Mouse (Mus musculus): ENCODE measurements at regions not wholly inside any gene's neighbourhood (a gene's known extent, or its start where the extent isn't known, plus 50 kb on each side); places are given as distances from the start of the nearest gene placed in this dataset.
A peak's percentile ranks its signal among the peaks of the same experiment; 100 is the strongest.

GRCm38 (mm10) chr11:20462076-20462475 is 81.0 kb upstream of the Sertad2 start:
- no peak for DNase-seq

GRCm38 (mm10) chr11:20463173-20463681 is 79.8 kb upstream of the Sertad2 start:
- no peak for DNase-seq

- peak; percentile 55 to 66 for DNase-seq
Measured at GRCm38 (mm10) chr11:20464564-20464963, 78.5 kb upstream of the Sertad2 start.

GRCm38 (mm10) chr11:20466591-20466990 is 76.5 kb upstream of the Sertad2 start:
- DNase-seq = no peak

- DNase-seq = peak in 1 of 2 experiments; percentile 38
Measured at GRCm38 (mm10) chr11:20468319-20469018, 74.6 kb upstream of the Sertad2 start.

DNA sequence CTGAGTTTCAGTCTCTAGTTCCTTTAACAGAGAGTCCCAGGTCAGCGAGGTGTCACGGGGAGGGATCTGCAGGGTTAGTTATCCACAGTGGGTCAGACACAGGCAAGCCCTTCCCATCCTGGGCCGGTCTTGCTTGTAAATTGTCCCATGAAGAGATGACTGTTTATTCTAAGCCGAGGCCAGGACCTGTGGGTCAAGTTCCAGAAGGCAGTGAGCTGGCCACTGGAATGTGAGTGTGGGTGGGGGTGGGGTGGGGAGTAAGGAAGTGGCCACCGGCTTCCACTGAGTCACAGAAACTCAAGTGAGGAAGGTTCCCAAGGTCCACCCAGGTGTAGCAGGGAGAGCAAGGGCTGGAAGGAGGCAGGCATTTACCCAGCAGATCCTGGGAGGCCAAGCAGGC is 73.7 kb upstream of the Sertad2 start:
- no peak for DNase-seq

- DNase-seq = no peak
Measured at GRCm38 (mm10) chr11:20470396-20470795, 72.7 kb upstream of the Sertad2 start.

DNA sequence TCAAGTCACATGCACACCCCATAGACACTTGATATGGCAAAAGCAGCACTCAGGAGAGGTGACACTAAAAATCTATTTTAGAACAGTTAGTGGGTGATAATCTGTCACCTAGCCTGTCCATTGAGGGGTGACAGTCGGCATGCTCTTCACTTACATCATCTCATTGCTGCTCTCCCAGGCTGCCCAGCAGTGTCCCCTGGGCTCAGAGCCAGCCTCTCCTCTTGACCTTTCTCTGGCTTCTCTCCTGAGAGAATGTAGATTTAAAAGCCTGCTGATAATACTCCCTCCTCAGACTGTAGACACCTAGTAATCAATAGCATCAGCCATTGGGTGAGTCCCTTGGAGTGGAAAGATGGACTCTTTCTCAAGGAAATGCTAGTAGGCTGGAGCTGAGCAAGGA is 70.7 kb upstream of the Sertad2 start:
- no peak for DNase-seq

- DNase-seq = no peak
Measured at GRCm38 (mm10) chr11:20475629-20476028, 67.4 kb upstream of the Sertad2 start.

- DNase-seq = no peak
Measured at GRCm38 (mm10) chr11:20476494-20476893, 66.6 kb upstream of the Sertad2 start.

DNA sequence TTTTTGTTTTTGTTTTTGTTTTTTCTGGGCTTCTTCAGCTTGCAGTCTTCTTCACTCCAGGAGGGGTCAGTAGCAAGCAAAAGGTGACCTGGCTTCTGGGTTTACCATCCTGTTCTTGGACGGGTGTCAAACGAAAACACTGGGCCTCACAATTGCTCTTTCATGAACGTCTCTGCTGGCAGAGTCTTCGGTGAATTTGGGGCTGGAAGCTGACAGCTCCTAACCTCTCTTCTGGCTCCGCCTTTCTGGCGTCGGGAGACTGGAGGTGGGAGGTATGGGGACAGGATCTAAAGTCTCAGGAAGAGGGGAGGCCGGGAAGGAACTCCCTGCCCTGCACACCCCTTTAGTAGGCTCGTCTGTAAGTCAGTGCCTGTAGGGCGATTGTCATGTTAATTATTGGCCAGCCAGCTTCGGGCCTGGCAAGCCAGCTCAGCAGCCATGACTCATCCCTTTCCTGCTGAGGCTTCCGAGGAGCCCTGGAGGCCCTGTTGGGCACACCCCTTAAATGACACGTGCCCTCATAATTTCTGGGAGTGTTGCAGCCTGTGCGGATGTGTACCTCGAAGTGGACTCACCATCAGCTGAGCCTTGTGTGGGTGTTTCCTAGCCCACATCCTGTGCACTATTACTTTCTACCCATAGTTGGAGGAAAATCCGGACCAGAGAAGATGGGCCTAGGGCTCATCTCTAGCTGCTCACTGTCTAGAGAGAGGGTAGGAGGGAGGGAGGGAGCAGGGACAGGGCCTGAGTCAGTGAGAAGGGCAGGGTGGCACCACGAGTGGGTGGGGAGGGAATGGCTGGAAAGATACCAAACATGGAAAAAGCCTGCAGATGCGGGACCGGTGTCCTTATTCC is 65.6 kb upstream of the Sertad2 start:
- DNase-seq = peak in 1 of 2 experiments; percentile 6

DNA sequence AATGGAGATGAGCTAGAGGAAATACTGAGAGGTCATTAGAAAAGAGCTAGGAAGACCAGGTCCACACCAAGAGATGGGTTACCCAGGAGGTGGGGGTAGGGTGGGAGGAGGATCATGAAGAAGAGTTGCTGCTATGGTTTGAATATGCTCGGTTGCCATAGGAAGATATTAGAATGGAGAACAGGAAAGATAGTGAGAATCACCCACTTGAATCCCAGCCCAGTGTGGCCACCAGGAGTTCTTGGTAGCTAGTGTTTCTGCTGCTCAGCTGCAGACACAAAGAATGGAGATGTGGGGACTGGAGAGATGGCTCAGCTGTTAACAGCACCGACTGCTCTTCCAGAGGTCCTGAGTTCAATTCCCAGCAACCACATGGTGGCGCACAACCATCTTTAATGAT is 62.4 kb upstream of the Sertad2 start:
- DNase-seq = no peak

DNA sequence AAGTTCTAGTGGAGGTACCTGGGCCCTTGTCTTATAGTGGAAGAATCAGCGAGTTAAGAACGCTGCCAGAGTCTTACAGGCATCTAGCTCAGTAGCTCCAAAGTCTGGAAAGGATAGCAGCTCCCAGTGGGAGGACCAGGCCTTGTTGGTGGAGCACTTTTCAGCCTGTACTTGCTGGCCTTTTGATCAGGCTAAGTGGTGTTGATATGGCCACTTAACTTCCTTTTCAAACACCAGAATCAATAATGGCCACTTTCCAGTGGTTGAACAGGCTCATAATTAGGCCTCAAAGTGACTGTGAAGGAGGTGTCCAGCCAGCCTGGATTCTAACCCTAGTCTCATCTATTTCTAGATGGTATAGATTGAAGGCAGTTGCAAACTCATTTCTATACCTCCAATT is 57.7 kb upstream of the Sertad2 start:
- DNase-seq = no peak

All from spleen, adult 18-20 months (tissue).